Mouse (Mus musculus) myocyte (in vitro differentiated cells): ENCODE data around the gene Gm21833. TPM values are rescaled to one million over a fixed set of nuclear protein-coding genes. Genes with fewer than 3 reads are reported as not detected.
"Not testable (repeated sequence)": the region's sequence is repeated elsewhere in the genome, so short reads cannot be mapped to it uniquely, and the experiment has no call there.

Experiments used
- H3K27me3 ChIP-seq: one replicate; pipeline ENCODE4 v1.6.1; 2011; ENCODE audit not compliant: control insufficient read depth, insufficient read depth, insufficient read length
- H3K36me3 ChIP-seq: one replicate; pipeline ENCODE4 v1.6.1; 2011; ENCODE audit not compliant: control insufficient read depth, insufficient read depth
- H3K4me2 ChIP-seq: one replicate; pipeline ENCODE4 v1.6.1; 2011; ENCODE audit warnings: low read depth, control low read depth
- H3K4me3 ChIP-seq: one replicate; pipeline ENCODE4 v1.5.1; 2011; ENCODE audit warnings: mild to moderate bottlenecking, control low read depth, moderate library complexity
- H3K79me2 ChIP-seq: one replicate; pipeline ENCODE4 v1.6.1; 2011; ENCODE audit not compliant: control insufficient read depth, insufficient read depth
- H3ac ChIP-seq: one replicate; pipeline ENCODE4 v1.6.1; 2011; ENCODE audit not compliant: control insufficient read depth, insufficient read length
- CEBPB ChIP-seq: IDR thresholded peaks from 2 replicates; pipeline ENCODE4 v1.6.1; 2011; ENCODE audit warnings: mild to moderate bottlenecking, moderate library complexity; ENCODE audit not compliant: poor library complexity, insufficient read depth, severe bottlenecking
- E2F4 ChIP-seq: IDR thresholded peaks from one replicate; pipeline ENCODE4 v1.6.1; 2011; ENCODE audit warnings: mild to moderate bottlenecking, control low read depth, moderate library complexity; ENCODE audit not compliant: insufficient read depth
- MAX ChIP-seq: IDR thresholded peaks from one replicate; pipeline ENCODE4 v1.6.1; 2011; ENCODE audit warnings: low read depth, mild to moderate bottlenecking, control low read depth
- MYOD1 ChIP-seq, 3 experiments: IDR thresholded peaks; one replicate each; pipeline ENCODE4 v1.6.1; 2011; ENCODE audit warnings: control low read depth in 2 of 3, low read depth in 2 of 3, mild to moderate bottlenecking in 2 of 3, moderate library complexity in 1 of 3; ENCODE audit not compliant: insufficient read length in 2 of 3, control insufficient read depth in 1 of 3
- MYOG ChIP-seq, 3 experiments: IDR thresholded peaks; one replicate each; pipeline ENCODE4 v1.6.1; 2011; ENCODE audit warnings: control low read depth in 2 of 3, low read depth in 2 of 3, mild to moderate bottlenecking in 2 of 3; ENCODE audit not compliant: insufficient read length in 2 of 3, control insufficient read depth in 1 of 3, insufficient read depth in 1 of 3
- POLR2A ChIP-seq: IDR thresholded peaks from one replicate; pipeline ENCODE4 v1.6.1; 2011; ENCODE audit warnings: low read depth, mild to moderate bottlenecking, control low read depth, moderate library complexity; ENCODE audit not compliant: insufficient read length
- POLR2AphosphoS2 ChIP-seq: IDR thresholded peaks from one replicate; pipeline ENCODE4 v1.6.1; 2011; ENCODE audit warnings: low read depth, control low read depth; ENCODE audit not compliant: insufficient read length
- REST ChIP-seq: IDR thresholded peaks from one replicate; pipeline ENCODE4 v1.6.1; 2011; ENCODE audit warnings: mild to moderate bottlenecking, control low read depth, moderate library complexity; ENCODE audit not compliant: insufficient read depth, insufficient read length
- SRF ChIP-seq: IDR thresholded peaks from one replicate; pipeline ENCODE4 v1.6.1; 2011; ENCODE audit warnings: low read depth; ENCODE audit not compliant: control insufficient read depth, insufficient read length
- TCF12 ChIP-seq: IDR thresholded peaks from one replicate; pipeline ENCODE4 v1.6.1; 2011; ENCODE audit warnings: mild to moderate bottlenecking, control low read depth; ENCODE audit not compliant: poor library complexity, insufficient read depth, severe bottlenecking
- TCF3 ChIP-seq: IDR thresholded peaks from one replicate; pipeline ENCODE4 v1.6.1; 2011; ENCODE audit warnings: low read depth, control low read depth; ENCODE audit not compliant: insufficient read length
- USF1 ChIP-seq: IDR thresholded peaks from one replicate; pipeline ENCODE4 v1.6.1; 2011; ENCODE audit warnings: low read depth, mild to moderate bottlenecking, control low read depth, moderate library complexity
- polyA plus RNA-seq: library from polyadenylated mRNA; unstranded; fragments of >200 nt; fragmentation: generic; extraction: Trizol; gene quantifications from one replicate; pipeline ENCODE4 v1.2.1, GENCODE M21; 2012; ENCODE audit warnings: missing spikeins

Gm21833 gene
- not detected for polyA plus RNA-seq

DNA sequence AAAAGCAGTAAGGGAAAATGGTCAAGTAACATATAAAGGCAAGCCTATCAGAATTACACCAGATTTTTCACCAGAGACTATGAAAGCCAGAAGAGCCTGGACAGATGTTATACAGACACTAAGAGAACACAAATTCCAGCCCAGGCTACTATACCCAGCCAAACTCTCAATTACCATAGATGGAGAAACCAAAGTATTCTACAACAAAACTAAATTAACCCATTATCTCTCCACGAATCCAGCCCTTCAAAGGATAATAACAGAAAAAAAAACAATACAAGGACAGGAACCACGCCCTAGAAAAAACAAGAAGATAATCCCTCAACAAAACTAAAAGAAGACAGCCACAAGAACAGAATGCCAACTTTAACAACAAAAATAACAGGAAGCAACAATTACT, at the start of gene Gm21833:
Gene Gm21833, plus strand, starts transcription at position 301 of the 400 bp plus-strand sequence.
- not testable (repeated sequence) for H3K36me3 ChIP-seq, H3K27me3 ChIP-seq, H3ac ChIP-seq, H3K4me2 ChIP-seq, H3K79me2 ChIP-seq, H3K4me3 ChIP-seq

- Histone ChIP-seq H3K79me2 (no peaks in the 10 kb centered on the region), H3K27me3 (no peaks in the 10 kb centered on the region), H3K4me2 (no peak overlapping the region), H3ac (no peak overlapping the region), H3K36me3 (no peaks in the 10 kb centered on the region), H3K4me3 (no peak overlapping the region)
- TF ChIP-seq TCF3, result no peak
- TF ChIP-seq MAX, result no peak
- TF ChIP-seq MYOD1 (IDR thresholded peaks at IDR 0.05; ENCODE audit: control insufficient read depth in 1 of 3, insufficient read length in 2 of 3, low read depth in 2 of 3), result no peak
- no peak for TF ChIP-seq SRF
- TF ChIP-seq POLR2A, result no peak
Measured at GRCm38 (mm10) chr16:82789521-82789920, 38.7 kb upstream of the Gm21833 start.

DNA sequence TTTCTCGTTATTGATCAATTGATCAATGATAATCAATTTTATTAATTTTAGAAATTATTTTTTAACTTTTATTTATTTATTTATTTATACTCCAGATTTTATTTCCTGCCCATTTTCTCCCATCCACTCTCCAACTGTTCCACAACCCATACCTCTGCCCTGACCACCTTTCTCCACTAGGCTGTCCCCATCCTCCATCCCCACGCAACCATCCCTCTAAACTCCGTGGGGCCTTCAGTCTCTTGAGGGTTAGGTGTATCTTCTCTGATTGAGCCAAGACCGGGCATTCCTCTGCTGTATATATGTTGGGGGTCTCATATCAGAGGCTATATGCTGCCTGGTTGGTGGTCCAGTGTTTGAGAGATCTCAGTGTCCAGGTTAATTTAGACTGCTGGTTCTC, 31.7 kb upstream of the Gm21833 start:
- Histone ChIP-seq H3K36me3 (no peaks in the 10 kb centered on the region), H3K4me3 (no peak overlapping the region), H3K79me2 (no peaks in the 10 kb centered on the region), H3K27me3 (no peaks in the 10 kb centered on the region), H3K4me2 (no peak overlapping the region), H3ac (no peak overlapping the region)
- TF ChIP-seq TCF3 (no peak), CEBPB (no peak), POLR2AphosphoS2 (no peak), TCF12 (no peak), SRF (no peak), MYOG (IDR thresholded peaks at IDR 0.05; ENCODE audit: control insufficient read depth in 1 of 3, insufficient read depth in 1 of 3, insufficient read length in 2 of 3, low read depth in 2 of 3) (no peak), E2F4 (no peak), MYOD1 (IDR thresholded peaks at IDR 0.05; ENCODE audit: control insufficient read depth in 1 of 3, insufficient read length in 2 of 3, low read depth in 2 of 3) (no peak), REST (no peak), MAX (no peak), USF1 (no peak), POLR2A (no peak)

DNA sequence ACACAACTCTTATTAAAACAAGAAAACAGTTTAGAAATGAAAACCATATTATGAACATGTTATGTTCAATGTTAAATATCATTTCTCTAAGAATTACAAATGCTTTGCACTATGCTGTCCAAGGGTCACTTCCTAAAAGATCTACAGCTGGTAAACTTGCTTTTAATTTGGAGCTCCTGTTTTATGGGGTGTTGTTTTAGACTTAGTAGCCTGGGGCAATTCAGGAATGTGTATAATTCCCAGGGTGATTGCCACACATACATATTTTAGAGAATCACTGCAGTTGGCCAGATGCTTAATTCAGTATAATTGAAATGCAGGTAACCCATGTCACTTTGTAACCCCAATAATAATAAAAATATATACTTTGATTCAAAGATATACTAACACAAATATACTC, 12.9 kb upstream of the Gm21833 start:
- H3ac ChIP-seq, result no peak overlapping the region
- H3K4me2 ChIP-seq, result no peak overlapping the region
- no peaks in the 10 kb centered on the region for H3K79me2 ChIP-seq
- TF ChIP-seq SRF (no peak), MAX (no peak), POLR2A (no peak), MYOG (IDR thresholded peaks at IDR 0.05; ENCODE audit: control insufficient read depth in 1 of 3, insufficient read depth in 1 of 3, insufficient read length in 2 of 3, low read depth in 2 of 3) (no peak), TCF3 (no peak)
- no peaks in the 10 kb centered on the region for H3K36me3 ChIP-seq
- no peaks in the 10 kb centered on the region for H3K27me3 ChIP-seq
- no peak overlapping the region for H3K4me3 ChIP-seq

- H3K36me3 ChIP-seq, result no peaks in the 10 kb centered on the region
- no peak overlapping the region for H3ac ChIP-seq
- no peaks in the 10 kb centered on the region for H3K79me2 ChIP-seq
- TF ChIP-seq TCF3 (no peak), POLR2AphosphoS2 (no peak), CEBPB (no peak), USF1 (no peak), MYOD1 (IDR thresholded peaks at IDR 0.05; ENCODE audit: control insufficient read depth in 1 of 3, insufficient read length in 2 of 3, low read depth in 2 of 3) (no peak), E2F4 (no peak), MAX (no peak), REST (no peak), TCF12 (no peak), SRF (no peak), MYOG (IDR thresholded peaks at IDR 0.05; ENCODE audit: control insufficient read depth in 1 of 3, insufficient read depth in 1 of 3, insufficient read length in 2 of 3, low read depth in 2 of 3) (no peak), POLR2A (no peak)
- H3K4me3 ChIP-seq, result no peak overlapping the region
- no peaks in the 10 kb centered on the region for H3K27me3 ChIP-seq
- H3K4me2 ChIP-seq, result no peak overlapping the region
Measured at GRCm38 (mm10) chr16:82816615-82817014, 11.6 kb upstream of the Gm21833 start.
